Mouse (Mus musculus) liver, embryonic 14.5 days (tissue): ENCODE results near the gene Vps37d. TPM values are rescaled to one million over a fixed set of nuclear protein-coding genes. Genes with fewer than 3 reads are reported as not detected.
A peak's percentile ranks its signal among the peaks of the same experiment; 100 is the strongest.

Experiments used
- ATAC-seq: fragments of 200-750 bp; cut with Nextera tagmentation; 2 replicates; pipeline ENCODE4 v1.8.0; 2017; ENCODE audit warnings: moderate number of reproducible peaks, mild to moderate bottlenecking, moderate library complexity; ENCODE audit not compliant: insufficient read depth
- DNase-seq, 3 experiments: peaks; one replicate each; pipeline ENCODE4 v3.0.0-alpha.2; 2012 to 2013; ENCODE audit warnings: low read depth in 3 of 3, low spot score in 3 of 3
- H3K27ac ChIP-seq: fragments of 300-500 bp; sonication (generic); 2 replicates; pipeline ENCODE4 v1.5.1; 2014; ENCODE audit warnings: moderate library complexity, mild to moderate bottlenecking, control low read depth, inconsistent platforms
- H3K27me3 ChIP-seq: fragments of 300-500 bp; sonication (generic); 2 replicates; pipeline ENCODE4 v1.6.1; 2014; ENCODE audit warnings: mild to moderate bottlenecking, low read length, moderate library complexity; ENCODE audit not compliant: control insufficient read depth, insufficient read depth
- H3K36me3 ChIP-seq: fragments of 300-500 bp; sonication (generic); replicated peaks from 2 replicates; pipeline ENCODE4 v1.6.1; 2014; ENCODE audit warnings: low read depth; ENCODE audit not compliant: control insufficient read depth, insufficient read depth
- H3K4me1 ChIP-seq, 2 experiments: fragments of 200-500 bp in 1 of 2; fragments of 300-500 bp in 1 of 2; sonication (generic) in 1 of 2; replicated peaks; 2 replicates each; pipeline ENCODE4 v1.6.1; 2012 to 2014; ENCODE audit warnings: antibody characterized with exemption in 1 of 2, inconsistent platforms in 1 of 2, low read length in 1 of 2; ENCODE audit not compliant: control insufficient read depth in 2 of 2, insufficient read depth in 2 of 2
- H3K4me2 ChIP-seq: fragments of 300-500 bp; sonication (generic); 2 replicates; pipeline ENCODE4 v1.6.1; 2014; ENCODE audit warnings: low read depth, mild to moderate bottlenecking, control low read depth, moderate library complexity
- H3K4me3 ChIP-seq, 2 experiments: fragments of 200-500 bp in 1 of 2; fragments of 300-500 bp in 1 of 2; sonication (generic) in 1 of 2; 2 replicates each; pipeline ENCODE4 v1.5.1; 2012 to 2014; ENCODE audit warnings: low read depth in 2 of 2, low read length in 2 of 2, mild to moderate bottlenecking in 2 of 2, control low read depth in 1 of 2, inconsistent platforms in 1 of 2, moderate library complexity in 1 of 2; ENCODE audit not compliant: insufficient read depth in 1 of 2
- H3K9ac ChIP-seq: fragments of 300-500 bp; sonication (generic); replicated peaks from 2 replicates; pipeline ENCODE4 v1.6.1; 2014; ENCODE audit warnings: mild to moderate bottlenecking, control low read depth, moderate library complexity
- H3K9me3 ChIP-seq: fragments of 300-500 bp; sonication (generic); 2 replicates; pipeline ENCODE4 v1.6.1; 2016; ENCODE audit warnings: low read length, mixed read lengths; ENCODE audit not compliant: control insufficient read depth
- CTCF ChIP-seq: IDR thresholded peaks from 2 replicates; pipeline ENCODE4 v1.5.1; 2016; ENCODE audit warnings: antibody characterized with exemption, low read depth, control low read depth
- EP300 ChIP-seq: IDR thresholded peaks from 2 replicates; pipeline ENCODE4 v1.6.1; 2016; ENCODE audit warnings: antibody characterized with exemption, low read depth
- WGBS: fragments of 180-500 bp; shearing (Covaris S2); extraction: QIAGEN DNeasy Blood & Tissue Kit; methylation state at CpG from one replicate; pipeline ENCODE4 v1.1.7; 2014; ENCODE audit not compliant: insufficient replicate concordance; 5-methylcytosine and 5-hydroxymethylcytosine counted together
- polyA plus RNA-seq, 2 experiments: library from polyadenylated mRNA; depleted of rRNA in 1 of 2; stranded (reverse) in 1 of 2; unstranded in 1 of 2; fragments of >200 nt; fragmentation: Nextera tagmentation in 1 of 2; extraction: Ambion mirVana in 1 of 2; gene quantifications; 2 replicates each; pipeline versions ENCODE4 v1.2.1 to v1.2.3; 2012 to 2014

Vps37d gene
- polyA plus RNA-seq, 2 experiments = 0.06 to 0.30 TPM

- DNase-seq = peak; percentile 28 to 46 (median 33)
- ATAC-seq = peak; percentile 63
- Histone ChIP-seq H3K27me3 (peaks cover 28% of the 10 kb centered on the region), H3K9me3 (no peaks in the 10 kb centered on the region), H3K9ac (no peak overlapping the region), H3K4me1 (no peaks in the 10 kb centered on the region), H3K4me3 (peak overlapping the region; percentile 49 to 51), H3K36me3 (no peaks in the 10 kb centered on the region), H3K27ac (no peak overlapping the region), H3K4me2 (peak overlapping the region; percentile 20)
- TF ChIP-seq CTCF (peak; percentile 73), EP300 (no peak)
- WGBS = 14% methylated on average over 40 of the region's 40 CpGs
Observed at GRCm38 (mm10) chr5:135107521-135108501, 29.7 kb upstream of the Vps37d start.

GRCm38 (mm10) chr5:135106758-135107256 is 28.7 kb upstream of the Vps37d start:
- Histone ChIP-seq H3K4me2 (peak overlapping the region; percentile 64), H3K36me3 (no peaks in the 10 kb centered on the region), H3K4me1 (no peaks in the 10 kb centered on the region), H3K4me3 (peak overlapping the region; percentile 49 to 51), H3K27me3 (peaks cover 28% of the 10 kb centered on the region), H3K27ac (no peak overlapping the region), H3K9me3 (no peaks in the 10 kb centered on the region), H3K9ac (no peak overlapping the region)
- under 1% methylated on average over 48 of the region's 48 CpGs for WGBS
- DNase-seq (peak; percentile 67 to 75 (median 69)), ATAC-seq (peak; percentile 71)
- TF ChIP-seq EP300 = no peak
- TF ChIP-seq CTCF = no peak

GRCm38 (mm10) chr5:135103999-135104660 is 26.1 kb upstream of the Vps37d start:
- H3K4me1 ChIP-seq = no peaks in the 10 kb centered on the region
- 43% methylated on average over 11 of the region's 11 CpGs for WGBS
- peak; percentile 60 for TF ChIP-seq CTCF
- no peak for TF ChIP-seq EP300

GRCm38 (mm10) chr5:135100981-135101380 is 22.9 kb upstream of the Vps37d start:
- H3K4me3 ChIP-seq = no peak overlapping the region
- DNase-seq = no peak
- no peak for TF ChIP-seq EP300
- no peak for TF ChIP-seq CTCF
- no peak overlapping the region for H3K4me2 ChIP-seq
- H3K9me3 ChIP-seq = no peaks in the 10 kb centered on the region
- no peak for ATAC-seq
- no peaks in the 10 kb centered on the region for H3K36me3 ChIP-seq
- no peaks in the 10 kb centered on the region for H3K4me1 ChIP-seq
- H3K27me3 ChIP-seq = peaks cover 4% of the 10 kb centered on the region
- 23% methylated on average over 1 of the region's 1 CpGs for WGBS
- no peak overlapping the region for H3K27ac ChIP-seq
- no peak overlapping the region for H3K9ac ChIP-seq

More at GRCm38 (mm10) chr5:135103999-135104660, 26.1 kb upstream of the Vps37d start:
- Histone ChIP-seq H3K27me3 (peaks cover 28% of the 10 kb centered on the region), H3K4me3 (no peak overlapping the region), H3K36me3 (no peaks in the 10 kb centered on the region), H3K9ac (no peak overlapping the region), H3K9me3 (no peaks in the 10 kb centered on the region), H3K27ac (no peak overlapping the region), H3K4me2 (no peak overlapping the region)
- DNase-seq (no peak), ATAC-seq (no peak)

- no peak within 1 kb of the TSS for H3K27ac ChIP-seq
- ATAC-seq = no peak
- H3K4me3 ChIP-seq = no peak within 1 kb of the TSS
- no peak within 1 kb of the TSS for H3K9ac ChIP-seq
- no peak for DNase-seq
- no peak within 1 kb of the TSS; the same call in 1 of the 2 replicates for H3K4me2 ChIP-seq
- no peaks in the 10 kb centered on the region for H3K4me1 ChIP-seq
- peaks cover 28% of the 10 kb centered on the region for H3K27me3 ChIP-seq
- no peaks in the 10 kb centered on the region for H3K9me3 ChIP-seq
- no peaks in the 10 kb centered on the region for H3K36me3 ChIP-seq
- whole genome bisulfite sequencing = 7% methylated on average over 39 of the region's 39 CpGs
- TF ChIP-seq CTCF = no peak
- no peak for TF ChIP-seq EP300
Observed at GRCm38 (mm10) chr5:135089653-135090052, 11.6 kb upstream of the Vps37d start, which contains the start of gene Mlxipl. Mlxipl (plus strand) TSS chr5:135089890.
